Mouse (Mus musculus) hindbrain, embryonic 15.5 days (tissue): ENCODE measurements around the gene Olfr923. TPM values are rescaled to one million over a fixed set of nuclear protein-coding genes. Genes with fewer than 3 reads are reported as not detected.
"Not testable (repeated sequence)": the region's sequence is repeated elsewhere in the genome, so short reads cannot be mapped to it uniquely, and the experiment has no call there.

Source experiments
- ATAC-seq: fragments of 200-750 bp; cut with Nextera tagmentation; 2 replicates; pipeline ENCODE4 v1.8.0; 2017; ENCODE audit warnings: low read depth, moderate number of reproducible peaks, moderate TSS enrichment; ENCODE audit not compliant: low FRiP score
- H3K27ac ChIP-seq: fragments of 300-500 bp; sonication (generic); replicated peaks from 2 replicates; pipeline ENCODE4 v1.5.1; 2015; ENCODE audit warnings: mild to moderate bottlenecking, inconsistent platforms
- H3K27me3 ChIP-seq: fragments of 300-500 bp; sonication (generic); 2 replicates; pipeline ENCODE4 v1.6.1; 2015; ENCODE audit warnings: control low read depth, inconsistent platforms
- H3K36me3 ChIP-seq: fragments of 300-500 bp; sonication (generic); 2 replicates; pipeline ENCODE4 v1.6.1; 2015; ENCODE audit warnings: control low read depth, inconsistent platforms
- H3K4me1 ChIP-seq: fragments of 300-500 bp; sonication (generic); replicated peaks from 2 replicates; pipeline ENCODE4 v1.6.1; 2015; ENCODE audit warnings: control low read depth, inconsistent platforms
- H3K4me2 ChIP-seq: fragments of 300-500 bp; sonication (generic); 2 replicates; pipeline ENCODE4 v1.6.1; 2015; ENCODE audit warnings: moderate library complexity, mild to moderate bottlenecking, inconsistent platforms
- H3K4me3 ChIP-seq: fragments of 300-500 bp; sonication (generic); 2 replicates; pipeline ENCODE4 v1.5.1; 2015; ENCODE audit warnings: mild to moderate bottlenecking, inconsistent platforms
- H3K9ac ChIP-seq: fragments of 300-500 bp; sonication (generic); 2 replicates; pipeline ENCODE4 v1.6.1; 2015; ENCODE audit warnings: inconsistent platforms
- H3K9me3 ChIP-seq: fragments of 300-500 bp; sonication (generic); 2 replicates; pipeline ENCODE4 v1.6.1; 2016; ENCODE audit warnings: control low read depth, inconsistent platforms
- WGBS: fragments of 180-500 bp; shearing (Covaris S2); methylation state at CpG from one replicate; pipeline ENCODE4 v1.1.7; 2015; 5-methylcytosine and 5-hydroxymethylcytosine counted together
- polyA plus RNA-seq: library from polyadenylated mRNA; unstranded; fragments of >200 nt; fragmentation: Nextera tagmentation; extraction: Ambion mirVana; gene quantifications from 2 replicates; pipeline ENCODE4 v1.2.1, GENCODE M21; 2015

Olfr923 gene
- not detected in 2 replicates for polyA plus RNA-seq

DNA sequence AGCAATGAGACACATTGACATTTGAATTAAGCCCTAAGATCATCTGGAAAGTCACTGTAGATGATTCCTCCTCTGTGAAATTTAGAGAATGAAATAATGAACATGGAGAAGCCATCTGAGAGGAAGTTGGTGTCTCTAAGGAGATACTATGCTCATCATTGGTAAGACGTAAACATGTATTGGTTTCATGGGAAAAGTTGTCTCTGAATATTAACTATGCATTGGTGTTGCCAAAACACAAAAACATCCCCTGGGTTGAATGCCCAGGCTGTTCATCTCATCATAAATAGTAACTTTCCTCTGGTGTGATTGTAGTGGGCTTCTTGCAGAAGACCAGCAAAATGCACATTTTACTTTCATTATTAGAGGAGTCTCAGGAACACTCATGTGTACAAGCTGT lies at the start of gene Olfr923:
TSS of gene Olfr923 (plus strand) at position 301 of the 400 bp plus-strand sequence.
- Histone ChIP-seq H3K9me3 (no peaks in the 10 kb centered on the region), H3K9ac (no peak within 1 kb of the TSS), H3K27ac (no peak within 1 kb of the TSS), H3K4me3 (no peak within 1 kb of the TSS), H3K36me3 (no peaks in the 10 kb centered on the region), H3K4me2 (no peak within 1 kb of the TSS), H3K27me3 (no peaks in the 10 kb centered on the region), H3K4me1 (no peaks in the 10 kb centered on the region)
- 77% methylated on average over 1 of the region's 1 CpGs for WGBS
- ATAC-seq = no peak

DNA sequence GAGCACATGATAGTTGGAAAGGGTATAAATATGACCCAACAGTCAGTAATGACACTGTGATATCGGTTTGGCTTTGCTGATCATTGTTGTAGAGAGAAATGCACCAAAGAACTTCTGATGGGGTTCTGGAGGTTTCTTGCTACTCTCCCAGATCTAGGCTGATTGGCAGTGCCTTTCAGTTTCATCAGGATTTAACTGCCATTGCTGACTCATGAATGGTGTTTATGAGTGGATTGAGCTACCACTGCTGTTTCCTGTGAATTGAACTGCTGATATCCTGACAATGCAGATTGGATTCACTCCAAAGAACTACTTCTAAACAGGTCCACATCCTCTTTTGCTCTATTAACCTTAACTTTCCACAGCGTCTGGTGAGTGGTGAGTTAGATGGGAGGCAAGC lies 33.7 kb upstream of the Olfr923 start:
- ATAC-seq = no peak
- Histone ChIP-seq H3K4me2 (no peak overlapping the region), H3K27ac (no peak overlapping the region), H3K9me3 (no peaks in the 10 kb centered on the region), H3K9ac (no peak overlapping the region), H3K4me1 (no peaks in the 10 kb centered on the region), H3K27me3 (no peaks in the 10 kb centered on the region), H3K4me3 (no peak overlapping the region), H3K36me3 (no peaks in the 10 kb centered on the region)
- 93% methylated on average over 2 of the region's 2 CpGs for WGBS

DNA sequence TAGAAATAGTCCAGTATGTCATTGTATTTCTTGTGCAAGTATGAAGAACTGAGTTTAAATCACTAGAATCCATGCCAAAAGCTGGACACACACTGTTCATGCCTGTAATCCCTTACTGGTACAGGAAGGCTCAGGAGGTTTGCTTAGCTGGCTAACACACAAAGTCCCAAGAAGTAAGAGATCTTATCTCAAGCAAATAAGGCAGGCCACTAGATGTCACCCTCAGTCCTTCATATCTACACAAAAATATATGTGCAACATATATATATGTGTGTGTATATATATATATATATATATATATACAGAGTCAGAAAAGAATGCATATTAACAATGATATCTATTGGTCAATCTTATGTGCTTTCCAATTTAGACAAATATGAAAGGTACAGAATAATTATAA lies 20.6 kb upstream of the Olfr923 start:
- H3K27me3 ChIP-seq = no peaks in the 10 kb centered on the region
- no peaks in the 10 kb centered on the region for H3K4me1 ChIP-seq
- H3K9me3 ChIP-seq = no peaks in the 10 kb centered on the region
- H3K4me3 ChIP-seq = no peak overlapping the region
- no peaks in the 10 kb centered on the region for H3K36me3 ChIP-seq
- no peak overlapping the region for H3K9ac ChIP-seq
- no peak overlapping the region for H3K4me2 ChIP-seq
- ATAC-seq = no peak
- no peak overlapping the region for H3K27ac ChIP-seq

DNA sequence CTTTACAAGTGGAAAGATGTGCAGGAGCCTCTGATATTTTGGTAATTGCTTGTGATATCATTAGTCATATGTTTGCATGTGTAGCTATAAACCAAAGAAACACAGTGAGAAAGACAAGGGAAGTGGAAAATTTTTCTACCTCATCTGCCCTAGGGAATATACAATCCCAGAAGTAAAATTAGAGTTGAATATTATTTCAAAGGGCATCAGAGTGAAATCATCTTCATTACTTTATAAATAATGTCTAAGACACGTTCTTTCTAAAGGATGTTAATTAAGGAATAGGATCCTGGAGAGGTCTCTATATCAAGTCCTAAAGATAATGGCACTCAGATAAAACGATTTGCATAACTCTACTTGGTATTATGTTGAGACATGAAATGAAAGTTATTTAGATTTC lies 12.0 kb upstream of the Olfr923 start, which contains the start of gene Olfr922:
TSS of gene Olfr922 (plus strand) at position 301 of the 400 bp plus-strand sequence.
- no peak within 1 kb of the TSS for H3K9ac ChIP-seq
- H3K36me3 ChIP-seq = no peaks in the 10 kb centered on the region
- no peak within 1 kb of the TSS for H3K27ac ChIP-seq
- ATAC-seq = no peak
- H3K4me2 ChIP-seq = no peak within 1 kb of the TSS
- no peaks in the 10 kb centered on the region for H3K27me3 ChIP-seq
- no peaks in the 10 kb centered on the region for H3K9me3 ChIP-seq
- no peaks in the 10 kb centered on the region for H3K4me1 ChIP-seq
- WGBS = 68% methylated on average over 2 of the region's 2 CpGs
- no peak within 1 kb of the TSS for H3K4me3 ChIP-seq

DNA sequence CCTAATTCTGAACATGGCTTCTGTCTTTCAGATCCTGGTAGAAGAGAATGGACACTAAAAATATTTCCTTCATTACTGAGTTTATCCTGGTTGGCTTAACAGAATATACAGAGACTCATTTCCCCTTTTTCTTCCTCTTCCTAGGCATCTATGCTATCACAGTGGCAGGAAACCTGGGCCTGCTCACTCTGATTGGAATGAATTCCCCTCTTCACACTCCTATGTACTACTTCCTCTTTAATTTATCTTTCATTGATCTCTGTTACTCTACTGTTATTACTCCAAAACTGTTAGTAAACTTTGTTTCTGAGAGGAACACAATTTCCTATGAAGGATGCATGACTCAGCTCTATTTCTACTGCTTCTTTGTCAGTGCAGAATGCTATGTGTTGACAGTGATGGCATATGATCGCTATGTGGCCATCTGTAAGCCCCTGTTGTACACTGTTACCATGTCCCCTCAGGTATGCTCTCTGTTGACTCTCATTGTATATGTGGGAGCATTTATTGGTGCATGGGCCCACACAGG lies 10.8 kb upstream of the Olfr923 start:
- ATAC-seq = no peak
- Histone ChIP-seq H3K9me3 (no peaks in the 10 kb centered on the region), H3K27me3 (no peaks in the 10 kb centered on the region), H3K4me1 (no peaks in the 10 kb centered on the region), H3K27ac (no peak overlapping the region), H3K4me2 (no peak overlapping the region), H3K9ac (no peak overlapping the region), H3K36me3 (no peaks in the 10 kb centered on the region), H3K4me3 (no peak overlapping the region)
- 95% methylated on average over 1 of the region's 1 CpGs for WGBS

DNA sequence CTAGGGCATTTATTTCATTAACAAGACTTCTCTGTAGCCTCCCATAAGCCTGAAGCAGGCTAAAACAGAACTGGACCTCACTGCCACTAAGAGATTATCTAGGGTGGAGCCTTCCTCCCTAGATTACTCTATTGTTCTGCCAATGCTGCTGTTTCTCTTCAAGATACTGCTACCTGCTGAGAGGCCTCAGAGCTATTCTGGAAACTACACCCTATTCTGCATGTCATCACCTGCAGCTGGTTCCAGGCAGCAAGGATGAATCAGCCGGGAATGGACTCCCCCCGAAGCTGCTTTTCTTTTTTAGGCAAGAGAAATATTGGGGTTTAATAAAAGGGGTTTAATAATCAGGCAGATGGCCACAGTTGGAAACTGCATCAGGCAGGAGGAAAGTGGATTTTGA lies 6.7 kb downstream of the Olfr923 start:
- WGBS = 86% methylated on average over 2 of the region's 2 CpGs
- Histone ChIP-seq H3K9me3 (no peaks in the 10 kb centered on the region), H3K9ac (no peak overlapping the region), H3K4me3 (no peak overlapping the region), H3K27ac (no peak overlapping the region), H3K4me1 (no peaks in the 10 kb centered on the region), H3K4me2 (no peak overlapping the region), H3K27me3 (no peaks in the 10 kb centered on the region), H3K36me3 (no peaks in the 10 kb centered on the region)
- ATAC-seq = no peak

DNA sequence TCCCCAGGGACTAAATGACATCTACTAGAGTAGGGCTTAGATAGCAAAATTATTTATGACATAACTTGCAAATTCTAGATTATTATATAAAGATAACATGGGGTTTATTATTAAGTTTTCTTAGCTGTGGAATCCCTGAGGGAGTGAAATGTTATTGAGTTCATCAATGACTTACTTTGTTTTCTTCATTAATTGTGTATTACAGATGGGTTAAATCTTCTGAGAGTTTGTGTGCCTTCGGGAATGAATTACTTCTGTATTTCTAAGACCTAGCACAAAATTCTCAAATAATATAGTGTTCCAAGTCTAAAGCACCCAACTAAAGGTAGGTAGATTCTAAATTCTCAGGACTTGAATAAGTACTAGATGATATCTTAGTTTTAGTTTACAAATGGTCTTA lies 17.8 kb downstream of the Olfr923 start, which contains the start of gene Olfr924:
TSS of gene Olfr924 (plus strand) at position 301 of the 400 bp plus-strand sequence.
- Histone ChIP-seq H3K4me1 (no peaks in the 10 kb centered on the region), H3K27ac (no peak within 1 kb of the TSS), H3K4me2 (no peak within 1 kb of the TSS), H3K27me3 (no peaks in the 10 kb centered on the region), H3K4me3 (no peak within 1 kb of the TSS), H3K9me3 (no peaks in the 10 kb centered on the region), H3K36me3 (no peaks in the 10 kb centered on the region), H3K9ac (no peak within 1 kb of the TSS)
- ATAC-seq = no peak
- WGBS = 89% methylated on average over 1 of the region's 1 CpGs

DNA sequence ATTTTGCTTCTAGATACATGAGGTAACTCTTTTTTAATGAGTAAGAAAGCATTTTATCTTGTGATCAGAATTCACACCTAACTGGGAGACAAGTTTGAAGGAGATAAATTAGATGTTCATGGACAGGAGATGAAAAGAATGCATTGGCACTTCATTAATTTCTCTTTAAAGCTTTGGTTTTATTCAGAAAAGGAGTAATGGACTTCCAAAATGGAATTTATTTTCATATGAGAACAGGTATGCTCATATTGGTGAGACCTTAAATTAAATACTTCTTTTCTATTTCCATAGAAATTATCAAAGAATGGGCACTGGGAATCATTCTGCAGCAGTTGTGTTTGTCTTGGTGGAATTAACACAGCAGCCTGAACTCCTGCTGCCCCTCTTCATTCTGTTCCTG lies 28.4 kb downstream of the Olfr923 start, which contains the start of gene Olfr26:
TSS of gene Olfr26 (plus strand) at position 301 of the 400 bp plus-strand sequence.
- no peak within 1 kb of the TSS for H3K4me2 ChIP-seq
- no peak within 1 kb of the TSS for H3K27ac ChIP-seq
- no peaks in the 10 kb centered on the region for H3K4me1 ChIP-seq
- no peak within 1 kb of the TSS for H3K9ac ChIP-seq
- no peaks in the 10 kb centered on the region for H3K27me3 ChIP-seq
- no peak within 1 kb of the TSS for H3K4me3 ChIP-seq
- H3K9me3 ChIP-seq = no peaks in the 10 kb centered on the region
- H3K36me3 ChIP-seq = no peaks in the 10 kb centered on the region
- ATAC-seq = no peak

DNA sequence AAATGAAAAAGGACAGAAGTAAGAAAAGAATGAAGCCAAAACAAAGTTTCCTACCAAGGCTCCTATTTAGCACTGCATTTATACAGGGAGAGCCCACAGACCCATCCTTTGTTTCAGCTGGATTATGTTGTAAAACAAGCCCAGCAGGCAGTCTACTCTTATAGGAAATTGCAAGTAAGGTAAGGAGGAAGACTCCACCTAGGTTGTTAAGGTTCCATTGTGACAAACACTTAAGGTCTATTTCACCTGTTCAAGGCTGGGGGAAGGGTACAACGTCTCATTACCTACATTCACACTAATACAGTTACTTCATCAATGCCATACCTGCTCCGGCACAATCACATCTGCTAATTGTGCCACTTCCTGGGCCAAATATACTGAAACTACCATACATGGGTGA lies 48.5 kb downstream of the Olfr923 start:
- H3K27ac ChIP-seq, H3K9ac ChIP-seq, H3K36me3 ChIP-seq, H3K4me2 ChIP-seq, H3K4me1 ChIP-seq, H3K27me3 ChIP-seq, ATAC-seq, H3K4me3 ChIP-seq, H3K9me3 ChIP-seq: not testable (repeated sequence)
- 53% methylated on average over 2 of the region's 2 CpGs for WGBS

DNA sequence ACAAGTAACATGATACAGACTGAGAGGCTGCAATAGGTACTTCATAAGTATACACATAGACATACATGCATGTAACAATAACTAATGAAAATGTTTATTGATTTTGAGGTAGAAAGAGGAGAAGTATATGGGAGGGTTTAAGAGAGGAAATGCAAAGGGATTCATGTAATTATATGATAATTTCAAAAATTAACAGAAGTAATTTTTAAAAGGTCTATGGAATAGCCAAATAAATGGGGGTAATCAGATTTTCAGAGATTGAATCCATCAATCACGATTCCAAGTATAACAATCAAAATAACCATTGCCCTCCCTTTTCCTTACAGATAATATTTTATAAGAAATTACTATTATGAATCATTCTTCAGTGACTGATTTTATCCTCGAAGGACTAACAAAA lies 50.5 kb downstream of the Olfr923 start, which contains the start of gene Olfr926:
TSS of gene Olfr926 (plus strand) at position 301 of the 400 bp plus-strand sequence.
- Histone ChIP-seq H3K4me1 (no peaks in the 10 kb centered on the region), H3K27ac (no peak within 1 kb of the TSS), H3K4me3 (no peak within 1 kb of the TSS), H3K4me2 (no peak within 1 kb of the TSS), H3K36me3 (no peaks in the 10 kb centered on the region), H3K9ac (no peak within 1 kb of the TSS), H3K9me3 (no peaks in the 10 kb centered on the region), H3K27me3 (no peaks in the 10 kb centered on the region)
- WGBS = 88% methylated on average over 2 of the region's 2 CpGs
- ATAC-seq = no peak

Other genes starting within 250 kb of the Olfr923 start
- gene Olfr912, start 246.4 kb upstream of the Olfr923 start, polyA plus RNA-seq = not detected in 2 replicates
- not detected in 2 replicates for gene Olfr913, start 233.8 kb upstream of the Olfr923 start, polyA plus RNA-seq
- gene Olfr914, start 221.4 kb upstream of the Olfr923 start, polyA plus RNA-seq = not detected in 2 replicates
- gene Olfr916, start 166.7 kb upstream of the Olfr923 start, polyA plus RNA-seq = not detected in 2 replicates
- gene Olfr917, start 160.7 kb upstream of the Olfr923 start, polyA plus RNA-seq = not detected in 2 replicates
- gene Olfr918, start 151.9 kb upstream of the Olfr923 start, polyA plus RNA-seq = not detected in 2 replicates
- not detected in 2 replicates for gene Olfr919, start 122.9 kb upstream of the Olfr923 start, polyA plus RNA-seq
- 8.5 and 9.1 TPM in 2 replicates for gene Vwa5a, start 108.3 kb upstream of the Olfr923 start, polyA plus RNA-seq
- not detected in 2 replicates for gene Olfr920, start 74.2 kb upstream of the Olfr923 start, polyA plus RNA-seq
- not detected in 2 replicates for gene Olfr921, start 53.5 kb upstream of the Olfr923 start, polyA plus RNA-seq
- not detected in 2 replicates for gene Olfr922, start 11.9 kb upstream of the Olfr923 start, polyA plus RNA-seq
- gene Olfr924, start 17.9 kb downstream of the Olfr923 start, polyA plus RNA-seq = not detected in 2 replicates
- gene Olfr26, start 28.5 kb downstream of the Olfr923 start, polyA plus RNA-seq = not detected in 2 replicates
- not detected in 2 replicates for gene Olfr926, start 50.6 kb downstream of the Olfr923 start, polyA plus RNA-seq
- gene Olfr930, start 103.3 kb downstream of the Olfr923 start, polyA plus RNA-seq = not detected in 2 replicates
- not detected in 2 replicates for gene Olfr933, start 145.8 kb downstream of the Olfr923 start, polyA plus RNA-seq
- not detected in 2 replicates for gene Olfr934, start 161.8 kb downstream of the Olfr923 start, polyA plus RNA-seq
- gene Olfr935, start 173.1 kb downstream of the Olfr923 start, polyA plus RNA-seq = not detected in 2 replicates
- not detected in 2 replicates for gene Olfr146, start 196.8 kb downstream of the Olfr923 start, polyA plus RNA-seq
- gene Olfr937, start 238.4 kb downstream of the Olfr923 start, polyA plus RNA-seq = not detected in 2 replicates